Mouse (Mus musculus): ENCODE measurements around the gene Kcnc3.

Gene Kcnc3

GRCm38 (mm10) chr7:44570989-44571388 is 19.5 kb upstream of the Kcnc3 start:
- DNase-seq (ENCODE audit: low spot score): no peak

DNA sequence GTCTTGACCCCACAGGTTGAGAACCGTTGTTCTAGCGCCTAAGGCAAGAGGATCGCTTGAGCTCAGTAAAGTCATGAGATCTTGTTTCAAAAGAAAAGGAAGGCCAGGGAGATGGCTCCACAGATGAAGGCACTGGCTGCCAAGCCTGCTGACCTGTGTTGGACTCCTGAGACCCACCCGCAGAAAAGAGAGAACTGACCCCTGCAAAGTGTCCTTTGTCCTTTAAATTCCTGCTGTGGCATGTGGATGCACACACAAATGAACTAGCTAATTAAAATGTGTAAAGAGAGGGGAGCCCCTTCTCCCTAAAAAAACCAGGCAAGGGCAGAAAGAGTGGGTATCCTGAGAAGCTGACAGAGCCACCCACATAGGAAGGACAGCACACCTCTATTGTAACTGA is 18.7 kb upstream of the Kcnc3 start:
- DNase-seq (ENCODE audit: low spot score): no peak

DNA sequence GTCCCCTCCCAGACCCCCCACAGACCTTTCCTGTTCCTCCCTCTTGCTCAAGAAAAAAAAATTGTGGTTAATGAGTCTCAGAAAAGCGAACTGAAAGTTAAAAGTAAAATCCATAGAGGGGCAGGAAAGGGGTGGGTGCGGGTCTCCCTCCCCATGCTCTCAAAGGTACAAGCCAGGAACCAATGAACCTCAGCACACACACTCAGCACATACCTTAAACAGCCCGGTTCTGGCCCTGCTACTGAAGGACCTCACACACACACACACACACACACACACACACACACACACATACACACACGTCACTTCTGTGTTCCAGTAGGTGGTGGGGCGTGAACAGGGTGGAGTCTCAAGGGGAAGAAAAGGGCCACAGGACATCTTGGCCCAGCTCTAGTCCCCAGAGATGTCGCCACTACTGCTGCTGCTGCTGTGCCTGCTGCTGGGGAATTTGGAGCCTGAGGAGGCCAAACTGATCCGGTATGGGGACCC is 18.2 kb upstream of the Kcnc3 start, which contains the start of gene Napsa:
Gene Napsa (plus strand): TSS at position 168 of the 489 bp plus-strand sequence.
- DNase-seq (ENCODE audit: low spot score): no peak

DNA sequence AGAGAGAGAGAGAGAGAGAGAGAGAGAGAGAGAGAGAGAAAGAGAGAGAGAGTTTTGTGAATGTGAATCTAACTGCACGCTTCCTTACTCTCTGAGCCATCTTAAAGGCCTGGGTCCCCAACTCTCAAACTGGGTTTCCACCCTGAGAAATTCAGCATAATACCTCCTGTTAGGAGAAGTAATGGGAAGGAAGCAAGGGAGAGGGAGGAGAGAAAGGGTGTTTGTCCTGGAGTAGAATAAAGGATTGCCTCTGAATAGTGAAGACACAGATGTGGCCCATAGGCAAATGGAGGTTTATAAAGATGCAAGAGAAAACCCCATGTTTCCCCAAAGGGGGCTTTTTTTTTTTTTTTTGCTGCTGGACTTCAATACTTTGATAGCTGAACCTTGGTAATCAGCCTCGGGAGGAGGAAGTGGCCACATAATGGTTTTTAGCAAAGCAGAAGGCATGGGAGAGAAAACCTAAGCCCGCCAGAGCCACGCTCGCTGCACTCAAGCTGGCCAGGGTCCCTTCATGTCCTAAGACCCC is 17.4 kb upstream of the Kcnc3 start:
- no peak for DNase-seq (ENCODE audit: low spot score)

GRCm38 (mm10) chr7:44576333-44576844 is 14.1 kb upstream of the Kcnc3 start:
- DNase-seq (ENCODE audit: low spot score): no peak

DNA sequence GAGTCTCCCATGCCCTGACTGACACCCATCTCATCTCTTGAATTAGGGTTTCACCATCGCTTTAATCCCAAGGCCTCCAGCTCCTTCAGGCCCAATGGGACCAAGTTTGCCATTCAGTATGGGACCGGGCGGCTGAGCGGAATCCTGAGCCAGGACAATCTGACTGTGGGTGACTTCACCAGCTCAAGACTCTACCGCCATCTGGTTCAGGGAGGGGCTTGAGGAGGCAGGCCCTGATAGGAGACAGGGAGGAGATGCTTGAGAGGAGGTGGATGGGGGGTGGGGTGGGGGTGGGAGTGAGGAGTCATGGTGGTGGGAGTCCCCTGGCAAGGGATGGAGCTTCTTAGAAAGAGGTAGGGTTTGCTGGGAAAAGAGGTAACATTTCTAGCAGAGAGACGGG is 8.8 kb upstream of the Kcnc3 start:
- no peak for DNase-seq (ENCODE audit: low spot score)

DNA sequence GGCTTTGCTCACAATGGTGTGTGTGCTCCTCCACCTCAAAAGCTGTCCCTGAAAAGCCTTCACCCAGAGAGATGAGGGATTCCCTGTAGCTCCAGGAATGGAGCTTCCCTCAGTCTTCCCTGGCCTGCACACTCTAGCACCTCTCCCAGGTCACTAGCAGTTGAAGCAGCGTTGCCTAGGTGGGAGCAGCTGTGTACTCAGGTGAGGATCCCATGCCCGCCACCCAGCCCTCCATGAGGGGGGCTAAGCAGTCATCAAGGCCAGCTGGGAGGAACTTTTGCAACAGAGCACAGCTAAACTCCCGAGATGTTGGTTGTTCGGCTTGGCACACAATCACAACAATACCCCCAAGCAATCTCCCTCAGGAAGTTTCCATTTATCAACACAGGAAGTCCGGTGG is 7.8 kb upstream of the Kcnc3 start:
- DNase-seq (ENCODE audit: low spot score): no peak

- DNase-seq (ENCODE audit: low spot score): no peak
Measured at GRCm38 (mm10) chr7:44583146-44583545, 7.3 kb upstream of the Kcnc3 start.

DNA sequence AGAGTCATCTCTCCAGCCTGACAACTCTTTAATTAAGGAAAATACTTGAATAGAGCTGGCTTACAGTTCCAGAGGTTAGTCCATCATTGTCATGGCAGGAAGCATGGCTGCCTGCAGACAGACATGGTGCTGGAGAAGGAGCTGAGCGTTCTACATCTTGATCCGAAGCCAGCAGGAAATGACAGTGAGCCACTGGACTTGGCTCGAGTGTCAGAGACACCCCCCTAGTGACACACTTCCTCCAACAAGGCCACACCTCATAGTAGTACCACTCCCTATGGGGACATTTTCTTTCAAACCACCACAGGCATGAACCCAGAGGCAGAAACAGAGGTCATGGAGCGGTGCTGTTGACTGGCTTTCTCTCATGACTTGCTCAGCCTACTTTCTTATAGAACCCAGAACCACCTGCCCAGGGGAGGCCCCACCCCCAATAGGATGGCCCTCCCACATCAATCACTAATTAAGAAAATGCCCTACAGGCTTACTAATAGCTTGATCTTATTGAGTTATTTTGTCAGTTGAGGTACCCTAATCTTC is 6.1 kb upstream of the Kcnc3 start:
- DNase-seq (ENCODE audit: low spot score): no peak

DNA sequence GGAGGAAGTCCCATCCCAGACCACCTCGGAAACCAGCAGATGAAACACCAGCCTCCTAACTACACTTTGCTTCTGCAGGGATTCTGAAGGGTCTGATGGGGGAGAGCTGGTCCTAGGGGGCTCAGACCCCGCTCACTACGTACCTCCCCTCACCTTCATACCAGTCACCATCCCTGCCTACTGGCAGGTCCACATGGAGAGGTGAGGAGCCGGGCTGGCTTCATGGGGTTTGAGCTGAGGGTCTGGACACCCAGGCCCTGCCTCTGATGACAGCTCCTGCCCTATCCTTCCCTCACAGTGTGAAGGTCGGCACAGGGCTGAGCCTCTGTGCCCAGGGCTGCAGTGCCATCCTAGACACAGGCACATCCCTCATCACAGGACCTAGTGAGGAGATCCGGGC is 5.5 kb upstream of the Kcnc3 start:
- no peak for DNase-seq (ENCODE audit: low spot score)

DNA sequence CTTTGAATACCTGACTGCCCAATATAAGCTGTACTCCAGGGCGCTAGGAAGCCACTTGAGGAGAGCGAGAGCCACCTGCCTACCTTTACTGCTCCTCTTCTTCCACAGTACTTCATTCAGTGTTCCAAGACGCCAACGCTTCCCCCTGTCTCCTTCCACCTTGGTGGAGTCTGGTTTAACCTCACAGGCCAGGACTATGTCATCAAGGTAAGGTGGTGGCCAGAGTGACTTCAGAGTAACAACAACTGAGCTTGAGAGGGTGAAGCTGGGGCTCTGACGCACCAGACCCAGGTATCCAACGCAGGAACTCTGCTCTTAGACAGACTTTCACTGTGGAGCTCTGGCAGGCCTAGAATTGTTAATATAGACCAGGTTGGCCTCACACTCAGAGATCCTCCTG is 4.9 kb upstream of the Kcnc3 start:
- DNase-seq (ENCODE audit: low spot score): no peak

DNA sequence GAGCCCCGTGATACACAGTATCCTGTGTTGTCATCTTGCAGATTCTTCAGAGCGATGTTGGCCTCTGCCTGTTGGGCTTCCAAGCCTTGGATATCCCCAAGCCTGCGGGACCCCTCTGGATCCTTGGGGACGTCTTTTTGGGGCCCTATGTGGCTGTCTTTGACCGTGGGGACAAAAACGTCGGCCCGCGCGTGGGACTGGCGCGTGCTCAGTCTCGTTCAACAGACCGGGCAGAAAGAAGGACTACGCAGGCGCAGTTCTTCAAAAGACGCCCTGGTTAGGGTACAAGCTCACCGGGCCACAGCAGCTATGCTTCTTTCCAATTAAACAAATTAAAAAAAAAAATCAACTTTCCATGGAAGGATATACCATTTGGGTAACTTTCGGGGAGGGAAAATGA is 3.9 kb upstream of the Kcnc3 start:
- no peak for DNase-seq (ENCODE audit: low spot score)

GRCm38 (mm10) chr7:44586930-44587329 is 3.5 kb upstream of the Kcnc3 start:
- peak; percentile 68 for DNase-seq (ENCODE audit: low spot score)

DNA sequence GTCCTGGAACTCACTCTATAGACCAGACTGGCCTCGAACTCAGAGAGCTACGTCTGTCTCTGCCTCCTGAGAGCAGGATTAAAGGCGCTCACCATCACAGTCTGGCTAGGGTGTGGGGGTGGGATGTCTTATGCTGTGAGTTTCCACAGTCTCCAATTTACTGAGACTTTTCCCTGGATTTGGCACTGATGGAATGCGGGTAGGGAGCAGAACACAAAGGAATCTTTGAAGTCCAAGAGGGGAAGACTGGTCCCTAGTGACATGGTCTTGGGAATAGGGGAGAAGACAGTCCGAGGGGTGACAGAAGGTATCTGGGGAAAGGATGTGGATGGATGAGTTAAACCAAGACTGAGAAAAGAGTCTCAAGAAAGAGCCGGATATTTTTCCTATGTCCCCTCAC is 2.8 kb upstream of the Kcnc3 start:
- DNase-seq (ENCODE audit: low spot score): no peak

DNA sequence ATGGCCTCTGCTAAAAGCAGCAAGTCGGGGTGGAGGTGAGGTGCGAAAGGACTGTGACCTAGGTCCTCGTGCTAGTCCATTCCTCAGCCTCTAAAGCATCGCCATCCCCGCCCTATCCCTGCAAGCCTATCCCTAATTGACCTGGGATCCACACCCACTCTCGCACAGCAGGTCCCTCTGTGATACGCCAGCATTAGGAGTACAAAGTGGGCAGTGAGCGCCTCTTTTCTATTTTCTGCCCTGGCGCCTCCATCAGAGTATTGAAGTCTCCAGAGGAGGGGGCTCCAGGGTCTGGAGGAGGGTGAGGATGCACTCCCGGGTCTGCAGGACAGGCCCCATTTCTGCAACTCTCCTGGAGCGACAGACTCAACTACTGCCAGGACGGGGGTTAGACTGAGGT is 2.1 kb upstream of the Kcnc3 start:
- DNase-seq (ENCODE audit: low spot score): no peak

DNA sequence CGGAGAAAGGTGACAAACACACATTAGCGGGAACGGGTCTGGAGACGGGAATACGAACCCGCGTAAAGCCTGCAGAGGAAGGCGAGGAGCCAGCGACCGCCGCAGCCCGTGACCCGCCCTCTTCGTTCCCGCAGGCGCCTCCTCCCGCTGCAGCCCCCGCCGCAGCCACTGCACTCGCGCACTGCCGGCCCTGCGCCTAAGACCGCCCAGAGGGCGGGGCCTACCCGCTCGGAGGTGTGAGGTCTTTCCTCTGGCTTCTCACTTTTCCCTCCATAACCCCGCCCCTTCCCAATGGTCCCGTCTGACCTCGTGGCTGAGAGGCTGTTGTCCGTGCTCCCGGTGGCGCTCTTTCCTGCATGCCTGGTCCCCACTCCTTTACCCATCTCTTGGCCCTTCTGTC is 1.3 kb upstream of the Kcnc3 start:
- DNase-seq (ENCODE audit: low spot score): peak; percentile 73

- no peak for DNase-seq (ENCODE audit: low spot score)
Measured at GRCm38 (mm10) chr7:44589946-44590345, 518 bp upstream of the Kcnc3 start.

GRCm38 (mm10) chr7:44591348-44592116 is 1.1 kb downstream of the Kcnc3 start:
- peak; percentile 53 for DNase-seq (ENCODE audit: low spot score)

DNA sequence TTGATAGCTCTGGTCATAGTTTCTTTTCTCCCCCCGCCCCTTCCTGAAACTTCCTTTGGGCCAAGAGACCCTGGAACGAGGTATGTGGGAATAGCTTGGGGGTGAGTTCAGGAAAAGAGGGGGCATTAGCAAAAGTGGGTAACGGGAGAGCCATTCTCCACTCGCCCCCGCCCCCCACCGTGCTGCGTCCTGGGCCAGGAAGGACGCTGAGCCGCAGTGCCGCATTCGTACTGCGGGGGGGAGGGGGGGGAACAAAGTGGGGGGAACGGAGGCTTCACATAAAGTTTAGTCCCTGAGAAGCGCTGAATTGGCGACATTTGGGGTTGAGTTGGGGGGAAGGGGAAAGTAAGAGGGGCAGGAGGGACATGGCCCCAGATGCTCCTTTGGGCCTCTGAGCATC is 2.6 kb downstream of the Kcnc3 start:
- peak; percentile 48 for DNase-seq (ENCODE audit: low spot score)

GRCm38 (mm10) chr7:44593775-44594174 is 3.3 kb downstream of the Kcnc3 start:
- peak; percentile 95 for DNase-seq (ENCODE audit: low spot score)

GRCm38 (mm10) chr7:44594291-44594690 is 3.8 kb downstream of the Kcnc3 start:
- peak; percentile 49 for DNase-seq (ENCODE audit: low spot score)

GRCm38 (mm10) chr7:44595131-44595561 is 4.7 kb downstream of the Kcnc3 start:
- no peak for DNase-seq (ENCODE audit: low spot score)

GRCm38 (mm10) chr7:44596051-44596450 is 5.6 kb downstream of the Kcnc3 start:
- DNase-seq (ENCODE audit: low spot score): no peak
